Mouse (Mus musculus) cortical plate, adult 2 months (tissue): Measurements from ENCODE around the gene Lingo4.

Experiments used
- CTCF ChIP-seq: fragments of 200-500 bp; IDR thresholded peaks from 2 replicates; pipeline ENCODE4 v1.5.1; 2011; ENCODE audit warnings: mild to moderate bottlenecking, control low read depth, low read length; ENCODE audit not compliant: insufficient read depth; ENCODE audit errors: extremely low read depth
- POLR2A ChIP-seq: fragments of 200-500 bp; IDR thresholded peaks from 2 replicates; pipeline ENCODE4 v1.6.1; 2011; ENCODE audit warnings: mild to moderate bottlenecking, low read length, control low read depth; ENCODE audit not compliant: insufficient read depth; ENCODE audit errors: extremely low read depth

DNA sequence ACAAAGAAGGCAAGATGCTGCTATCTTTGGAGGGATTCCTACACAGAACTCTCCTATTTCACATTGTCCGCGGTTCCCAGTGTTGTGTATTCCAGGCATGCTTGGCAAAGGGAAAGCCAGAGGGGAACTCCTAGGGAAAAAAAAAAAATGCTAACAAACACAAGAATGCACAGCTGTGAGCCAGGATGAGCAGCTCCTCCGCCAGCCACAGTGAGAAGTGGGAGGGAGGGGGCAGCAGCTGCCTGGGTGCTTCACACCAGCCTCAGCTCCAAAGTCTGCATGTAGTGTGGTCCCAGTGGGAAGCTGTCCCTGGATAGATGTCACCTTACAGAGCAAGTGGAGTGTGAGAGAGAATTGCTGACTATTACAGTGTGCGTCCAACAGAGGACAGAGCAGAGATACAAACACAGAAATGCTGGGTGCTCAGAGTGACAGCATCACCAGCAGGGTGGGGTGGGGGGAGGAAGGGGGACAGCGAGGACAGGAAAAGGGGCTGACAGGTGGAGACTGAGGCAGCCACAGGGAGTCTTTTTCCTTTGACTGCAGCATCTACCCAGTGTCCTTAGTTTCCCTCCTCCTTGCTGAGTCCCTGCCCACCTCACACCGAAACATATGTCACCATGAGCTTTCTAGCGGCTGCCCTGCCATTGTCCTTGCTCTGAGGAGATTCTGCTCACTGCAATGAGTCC is 6.2 kb downstream of the Lingo4 start:
- TF ChIP-seq POLR2A (no peak), CTCF (no peak)
